23 mouse cellular contexts compared by ENCODE assay signal in genomic region chr5:98202996-98203395, GRCm38 (mm10). TPM values are rescaled to one million over a fixed set of nuclear protein-coding genes. Genes with fewer than 3 reads are reported as not detected.
DNase-seq lines count a peak whose midpoint lies in the region.
"Had no signal": no experiment of that assay in that cellular context is flagged by ENCODE, and none has a peak within 500 bp of the region (broad histone marks: within the 10 kb centered on the region; RNA-seq: fewer than 3 reads in every experiment).

No protein-coding gene starts in this region.

- no peaks in the 10 kb centered on the region for H3K9me3 ChIP-seq in embryonic facial prominence, embryonic 10.5 days
- H3K9me3 ChIP-seq: embryonic facial prominence, embryonic 15.5 days; forebrain, embryonic 10.5 days; hindbrain, embryonic 10.5 days had no signal

- no peak overlapping the region for H3K4me3 ChIP-seq in embryonic facial prominence, embryonic 10.5 days
- H3K4me3 ChIP-seq: embryonic facial prominence, embryonic 15.5 days; erythroblast, embryonic 14.5 days; forebrain, embryonic 10.5 days; heart, adult 2 months; heart, embryonic 12.5 days; hindbrain, embryonic 10.5 days had no signal

- no peaks in the 10 kb centered on the region for H3K36me3 ChIP-seq in embryonic facial prominence, embryonic 10.5 days (replicated peaks)
- H3K36me3 ChIP-seq: embryonic facial prominence, embryonic 15.5 days; forebrain, embryonic 10.5 days; heart, embryonic 12.5 days; hindbrain, embryonic 10.5 days had no signal

- H3K4me1 ChIP-seq in embryonic facial prominence, embryonic 10.5 days, result peaks cover 3% of the 10 kb centered on the region; the same call in 1 of the 2 replicates
- H3K4me1 ChIP-seq: embryonic facial prominence, embryonic 15.5 days; heart, embryonic 12.5 days; hindbrain, embryonic 10.5 days had no signal

- H3K27me3 ChIP-seq in embryonic facial prominence, embryonic 10.5 days (replicated peaks; ENCODE audit: low read depth, poor library complexity, severe bottlenecking), result no peaks in the 10 kb centered on the region
- H3K27me3 ChIP-seq: CH12.LX; heart, embryonic 12.5 days had no signal

- no peak overlapping the region for H3K27ac ChIP-seq in embryonic facial prominence, embryonic 10.5 days (replicated peaks)
- H3K27ac ChIP-seq: embryonic facial prominence, embryonic 15.5 days; forebrain, embryonic 10.5 days; heart, adult 2 months; hindbrain, embryonic 10.5 days; hindbrain, embryonic 14.5 days had no signal

- 44% methylated on average over 4 of the region's 4 CpGs for WGBS in embryonic facial prominence, embryonic 10.5 days

- DNase-seq in heart, adult 11 months, result peak; percentile 45
- no peak for DNase-seq in heart, adult 18-20 months
- DNase-seq in kidney, postnatal 4 days, result peak; percentile 23 to 55
- DNase-seq in kidney, postnatal 14 days, result no peak
- peak; percentile 38 for DNase-seq in embryonic facial prominence, embryonic 10.5 days (ENCODE audit: low spot score)
- peak; percentile 39 for DNase-seq in mesoderm, embryonic 11.5 days (ENCODE audit: low read depth, low spot score)
- no peak for DNase-seq in heart, adult 8-10 months (ENCODE audit: low spot score)
- DNase-seq: adrenal gland, adult 2 months; adrenal gland, postnatal 25 days; cerebellum, adult 18-20 months; cerebellum, adult 9-11 months; cerebellum, postnatal 36 days; gastrocnemius, postnatal 36 days; heart, adult 2 months had no signal

RNA-seq across cellular contexts. Expression of gene Prdm8, which starts 36.0 kb away (rescaled TPM):
- total RNA-seq in heart, adult 18-20 months (2021), result under 1 TPM; 0.20 to 0.31 TPM
- polyA plus RNA-seq in embryonic facial prominence, embryonic 10.5 days (2016; fragmentation: Nextera tagmentation; extraction: Ambion mirVana), result 0.05 and 0.19 TPM in 2 replicates
- under 1 TPM; 0.09 to 0.22 (median 0.15) TPM for total RNA-seq in heart, adult 8-10 months (2022)
- total RNA-seq: adrenal gland, postnatal 25 days had no signal
- polyA plus RNA-seq: heart, embryonic 12.5 days; heart, embryonic 16.5 days had no signal

RNA-seq across cellular contexts. Expression of gene Fgf5, which starts 51.0 kb away (rescaled TPM):
- total RNA-seq in heart, adult 18-20 months (2021), result under 1 TPM in 1 of 2 experiments, not detected in 1; 0.10 TPM
- 0.52 and 0.65 TPM in 2 replicates for polyA plus RNA-seq in embryonic facial prominence, embryonic 10.5 days (2016; fragmentation: Nextera tagmentation; extraction: Ambion mirVana)
- under 1 TPM in 1 of 4 experiments, not detected in 3; 0.11 TPM for total RNA-seq in heart, adult 8-10 months (2022)
- total RNA-seq: adrenal gland, postnatal 25 days; heart, adult 2 months; heart, postnatal 25 days had no signal
- polyA plus RNA-seq: adrenal gland, adult 2 months; erythroblast, embryonic 14.5 days; forebrain, embryonic 10.5 days; heart, adult 2 months had no signal

Comparison
In these comparisons a context has a peak if more than half of its experiments do, and no peak if none do; other contexts are left out.
1. DNase-seq: peak in heart, adult 11 months (single experiment), kidney, postnatal 4 days (2 of 2), embryonic facial prominence, embryonic 10.5 days (single experiment) and mesoderm, embryonic 11.5 days (single experiment); none in heart, adult 18-20 months (0 of 2), kidney, postnatal 14 days (single experiment) and heart, adult 8-10 months (single experiment).